Mouse (Mus musculus) lung, adult 2 months (tissue): ENCODE results near the gene Piga. TPM values are rescaled to one million over a fixed set of nuclear protein-coding genes. Genes with fewer than 3 reads are reported as not detected.
A peak's percentile ranks its signal among the peaks of the same experiment; 100 is the strongest.

Experiments
- DNase-seq: peaks from one replicate; pipeline ENCODE4 v3.0.0; 2022
- H3K4me1 ChIP-seq: fragments of 200-500 bp; 2 replicates; pipeline ENCODE4 v1.6.1; 2011; ENCODE audit warnings: low read length; ENCODE audit not compliant: control insufficient read depth, insufficient read depth
- H3K4me3 ChIP-seq: fragments of 200-500 bp; replicated peaks from 2 replicates; pipeline ENCODE3; 2011; ENCODE audit warnings: low read depth, mild to moderate bottlenecking, control low read depth, low read length; ENCODE audit errors: extremely low read depth
- CTCF ChIP-seq: fragments of 200-500 bp; IDR thresholded peaks from 2 replicates; pipeline ENCODE4 v1.5.1; 2011; ENCODE audit warnings: mild to moderate bottlenecking, low read length, control low read depth; ENCODE audit not compliant: insufficient read depth
- POLR2A ChIP-seq: fragments of 200-500 bp; IDR thresholded peaks from 2 replicates; pipeline ENCODE4 v1.6.1; 2011; ENCODE audit warnings: low read depth, mild to moderate bottlenecking, control low read depth, low read length, borderline replicate concordance; ENCODE audit errors: extremely low read depth
- WGBS: fragments of 180-500 bp; shearing (Covaris S2); methylation state at CpG from one replicate; pipeline ENCODE4 v1.1.7; 2018; 5-methylcytosine and 5-hydroxymethylcytosine counted together
- polyA plus RNA-seq: library from polyadenylated mRNA; depleted of rRNA; stranded (reverse); fragments of >200 nt; gene quantifications from 2 replicates; pipeline ENCODE4 v1.2.3, GENCODE M21; 2012; rRNA removed

Gene Piga
- 1.9 and 3.7 TPM in 2 replicates for polyA plus RNA-seq

- WGBS: 21% methylated on average over 40 of the region's 40 CpGs
These were observed at the start of gene Piga for GRCm38 (mm10) chrX:164419471-164419939. Gene Piga (plus strand): TSS chrX:164419787.

GRCm38 (mm10) chrX:164370576-164370975 is 49.0 kb upstream of the Piga start:
- 70% methylated on average over 3 of the region's 3 CpGs for WGBS
- TF ChIP-seq POLR2A: no peak
- no peak for TF ChIP-seq CTCF
- Histone ChIP-seq H3K4me3 (no peak overlapping the region), H3K4me1 (no peaks in the 10 kb centered on the region)
- no peak for DNase-seq

More at GRCm38 (mm10) chrX:164419471-164419939, at the start of gene Piga:
- TF ChIP-seq CTCF (no peak), POLR2A (peak; percentile 79; the same call in 1 of the 2 replicates)
- peak; percentile 78 for DNase-seq
- peak within 1 kb of the TSS; percentile 98 for H3K4me3 ChIP-seq
- no peaks in the 10 kb centered on the region for H3K4me1 ChIP-seq

GRCm38 (mm10) chrX:164373081-164373480 is 46.5 kb upstream of the Piga start, which contains the start of gene Vegfd:
Gene Vegfd (plus strand): TSS chrX:164373378.
- H3K4me1 ChIP-seq: no peaks in the 10 kb centered on the region
- no peak within 1 kb of the TSS for H3K4me3 ChIP-seq
- TF ChIP-seq POLR2A (no peak), CTCF (no peak)
- WGBS: 36% methylated on average over 3 of the region's 3 CpGs
- no peak for DNase-seq

- Histone ChIP-seq H3K4me3 (peak overlapping the region; percentile 23), H3K4me1 (no peaks in the 10 kb centered on the region)
- no peak for DNase-seq
- TF ChIP-seq CTCF: no peak
- TF ChIP-seq POLR2A: no peak
- WGBS: 45% methylated on average over 5 of the region's 5 CpGs
These were observed 45.0 kb upstream of the Piga start for GRCm38 (mm10) chrX:164374586-164374985.

- no peak for DNase-seq
- 60% methylated on average over 4 of the region's 4 CpGs for WGBS
- TF ChIP-seq POLR2A: no peak
- TF ChIP-seq CTCF: no peak
- H3K4me1 ChIP-seq: no peaks in the 10 kb centered on the region
- no peak overlapping the region for H3K4me3 ChIP-seq
These were observed 39.9 kb upstream of the Piga start for GRCm38 (mm10) chrX:164379721-164380120.

GRCm38 (mm10) chrX:164381618-164382408 is 37.8 kb upstream of the Piga start:
- Histone ChIP-seq H3K4me3 (peak overlapping the region; percentile 24), H3K4me1 (no peaks in the 10 kb centered on the region)
- DNase-seq: peak; percentile 60
- 24% methylated on average over 32 of the region's 33 CpGs for WGBS
- TF ChIP-seq POLR2A (no peak), CTCF (no peak)

GRCm38 (mm10) chrX:164394091-164394490 is 25.5 kb upstream of the Piga start:
- Histone ChIP-seq H3K4me1 (no peaks in the 10 kb centered on the region), H3K4me3 (no peak overlapping the region)
- no peak for TF ChIP-seq CTCF
- no peak for TF ChIP-seq POLR2A
- 73% methylated on average over 4 of the region's 4 CpGs for WGBS
- DNase-seq: no peak

- TF ChIP-seq POLR2A (no peak), CTCF (no peak)
- H3K4me3 ChIP-seq: no peak overlapping the region
- no peaks in the 10 kb centered on the region for H3K4me1 ChIP-seq
- 55% methylated on average over 3 of the region's 3 CpGs for WGBS
- DNase-seq: no peak
These were observed 21.1 kb upstream of the Piga start for GRCm38 (mm10) chrX:164398456-164398855.

- Histone ChIP-seq H3K4me1 (0 out of 2 replicates have a peak, but pooled peaks cover 3% of the 10 kb centered on the region), H3K4me3 (no peak overlapping the region)
- no peak for TF ChIP-seq CTCF
- TF ChIP-seq POLR2A: no peak
- DNase-seq: no peak
These were observed 14.4 kb upstream of the Piga start for GRCm38 (mm10) chrX:164405080-164405649.
